Mouse (Mus musculus): ENCODE data around the gene Fam160b1.

GRCm38 (mm10) chr19:57357811-57358210, 2.7 kb upstream of the Fam160b1 start:
- TF ChIP-seq CTCF (IDR thresholded peaks at IDR 0.05) (no peak), EP300 (IDR thresholded peaks at IDR 0.05) (no peak)
